Mouse (Mus musculus): ENCODE measurements around the gene Cks2. TPM values are rescaled to one million over a fixed set of nuclear protein-coding genes. Genes with fewer than 3 reads are reported as not detected.
A peak's percentile ranks its signal among the peaks of the same experiment; 100 is the strongest.

The Cks2 gene
- total and polyA plus RNA-seq, 2 experiments from 2014 or later: 16.3 to 20.0 TPM

DNA sequence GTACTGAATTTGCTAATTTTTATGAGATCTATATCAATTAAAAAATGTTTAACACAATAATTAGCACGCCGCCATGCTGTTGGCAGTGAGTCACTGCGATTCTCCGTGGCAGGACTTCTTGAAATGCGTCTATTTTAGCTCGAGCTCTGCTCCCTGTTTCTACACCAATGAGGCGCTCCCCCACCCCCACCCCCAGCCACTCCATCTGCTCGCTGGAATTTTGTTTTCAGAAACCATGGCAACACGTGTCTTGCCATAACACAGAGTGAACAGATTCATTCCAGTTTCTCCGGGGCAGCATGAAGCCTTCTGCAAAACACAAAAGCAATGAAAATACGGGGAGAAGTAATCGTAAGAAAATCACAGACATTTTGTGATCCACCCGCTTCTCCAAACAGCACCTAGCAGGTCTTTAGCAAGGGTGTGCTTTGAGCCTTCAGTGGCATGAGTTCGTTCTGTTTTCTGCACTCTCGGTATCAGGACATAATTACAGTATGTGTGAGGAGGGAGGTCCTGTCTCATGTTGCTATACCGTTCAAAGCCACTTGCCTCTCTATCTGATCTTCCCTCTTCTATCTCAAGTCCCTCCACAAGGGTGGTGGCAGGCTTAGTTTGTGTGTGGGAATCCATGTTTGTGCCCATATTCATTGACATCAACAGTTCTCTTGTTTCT, 41.7 kb upstream of the Cks2 start:
- no peaks in the 10 kb centered on the region for H3K36me3 ChIP-seq (ENCODE audit: insufficient read depth, low read length)
- 0 out of 2 replicates have a peak overlapping the region, but pooled peaks have one; percentile 24 for H3K9ac ChIP-seq (replicated peaks; ENCODE audit: low read length, poor library complexity, severe bottlenecking)
- peak; percentile 85 for DNase-seq (ENCODE audit: low spot score)
- H3K4me2 ChIP-seq (ENCODE audit: low read depth, low read length, poor library complexity, severe bottlenecking): peak overlapping the region; percentile 35
- peak overlapping the region; percentile 64 for H3K27ac ChIP-seq (ENCODE audit: low read depth, low read length)
- peaks cover 4% of the 10 kb centered on the region for H3K4me1 ChIP-seq (ENCODE audit: insufficient read depth, low read length)
- no peaks in the 10 kb centered on the region for H3K27me3 ChIP-seq (ENCODE audit: insufficient read depth, low read length)
- peak; percentile 28 for TF ChIP-seq CTCF (IDR thresholded peaks at IDR 0.05)
- WGBS: 9% methylated on average over 16 of the region's 16 CpGs
- peak overlapping the region; percentile 25 for H3K4me3 ChIP-seq (ENCODE audit: low read depth, low read length)
- peak; percentile 85 for ATAC-seq (ENCODE audit: low FRiP score)
- H3K9me3 ChIP-seq (ENCODE audit: low read length): no peaks in the 10 kb centered on the region

DNA sequence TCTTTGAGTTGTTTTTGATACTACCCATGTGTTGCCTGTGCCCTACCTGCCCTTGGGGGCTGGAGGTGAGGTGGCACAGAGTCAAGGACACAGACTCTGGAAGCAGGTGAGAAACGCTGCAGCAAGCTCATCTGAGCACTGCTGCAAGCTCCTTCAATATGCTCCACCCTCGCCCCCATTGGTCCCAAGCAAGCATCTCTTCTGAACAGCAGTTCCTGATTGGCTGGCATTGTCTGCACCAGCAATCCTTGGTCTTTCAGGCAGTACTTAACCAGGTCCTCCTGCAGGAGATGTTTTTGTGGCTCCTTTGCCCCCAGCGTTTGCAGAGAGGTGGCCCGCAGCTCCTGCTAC, 41.2 kb upstream of the Cks2 start:
- no peaks in the 10 kb centered on the region for H3K36me3 ChIP-seq (ENCODE audit: insufficient read depth, low read length)
- H3K27me3 ChIP-seq (ENCODE audit: insufficient read depth, low read length): no peaks in the 10 kb centered on the region
- 41% methylated on average over 4 of the region's 4 CpGs for WGBS
- TF ChIP-seq CTCF (IDR thresholded peaks at IDR 0.05): no peak
- peak overlapping the region; percentile 64 for H3K27ac ChIP-seq (ENCODE audit: low read depth, low read length)
- DNase-seq (ENCODE audit: low spot score): peak; percentile 48
- H3K9ac ChIP-seq (replicated peaks; ENCODE audit: low read length, poor library complexity, severe bottlenecking): 0 out of 2 replicates have a peak overlapping the region, but pooled peaks have one; percentile 24
- peak overlapping the region; percentile 35 for H3K4me2 ChIP-seq (ENCODE audit: low read depth, low read length, poor library complexity, severe bottlenecking)
- peak; percentile 66; the same call in 1 of the 2 replicates for ATAC-seq (ENCODE audit: low FRiP score)
- peaks cover 4% of the 10 kb centered on the region for H3K4me1 ChIP-seq (ENCODE audit: insufficient read depth, low read length)
- H3K9me3 ChIP-seq (ENCODE audit: low read length): no peaks in the 10 kb centered on the region
- peak overlapping the region; percentile 25; the same call in 1 of the 2 replicates for H3K4me3 ChIP-seq (ENCODE audit: low read depth, low read length)

DNA sequence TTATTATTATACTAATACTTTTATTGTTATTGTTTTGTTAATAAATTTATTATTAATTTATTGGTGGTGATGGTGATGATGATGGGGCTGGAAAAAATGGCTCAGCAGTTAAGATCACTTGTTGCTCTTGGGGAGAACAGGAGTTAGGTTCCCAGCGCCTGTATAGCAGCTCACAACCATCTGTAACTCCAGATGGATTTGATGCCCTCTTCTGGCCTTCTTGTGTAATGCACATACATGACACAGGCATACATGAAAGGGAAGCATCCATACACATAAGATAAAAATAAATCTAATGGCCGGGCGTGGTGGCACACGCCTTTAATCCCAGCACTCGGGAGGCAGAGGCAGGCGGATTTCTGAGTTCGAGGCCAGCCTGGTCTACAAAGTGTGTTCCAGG, 35.8 kb upstream of the Cks2 start:
- Histone ChIP-seq H3K27me3 (ENCODE audit: insufficient read depth, low read length) (no peaks in the 10 kb centered on the region), H3K27ac (ENCODE audit: low read depth, low read length) (no peak overlapping the region), H3K4me3 (ENCODE audit: low read depth, low read length) (no peak overlapping the region), H3K9me3 (ENCODE audit: low read length) (no peaks in the 10 kb centered on the region), H3K36me3 (ENCODE audit: insufficient read depth, low read length) (no peaks in the 10 kb centered on the region), H3K4me1 (ENCODE audit: insufficient read depth, low read length) (peaks cover 6% of the 10 kb centered on the region; the same call in 1 of the 2 replicates), H3K4me2 (ENCODE audit: low read depth, low read length, poor library complexity, severe bottlenecking) (no peak overlapping the region), H3K9ac (replicated peaks; ENCODE audit: low read length, poor library complexity, severe bottlenecking) (no peak overlapping the region)
- ATAC-seq (ENCODE audit: low FRiP score): no peak
- 96% methylated on average over 7 of the region's 7 CpGs for WGBS
- DNase-seq (ENCODE audit: low spot score): no peak
- TF ChIP-seq CTCF (IDR thresholded peaks at IDR 0.05): peak; percentile 38

GRCm38 (mm10) chr13:51611060-51611459, 34.0 kb upstream of the Cks2 start:
- H3K27ac ChIP-seq (ENCODE audit: low read depth, low read length): no peak overlapping the region
- WGBS: 17% methylated on average over 9 of the region's 9 CpGs
- peaks cover 6% of the 10 kb centered on the region; the same call in 1 of the 2 replicates for H3K4me1 ChIP-seq (ENCODE audit: insufficient read depth, low read length)
- H3K9ac ChIP-seq (replicated peaks; ENCODE audit: low read length, poor library complexity, severe bottlenecking): no peak overlapping the region
- H3K27me3 ChIP-seq (ENCODE audit: insufficient read depth, low read length): no peaks in the 10 kb centered on the region
- no peaks in the 10 kb centered on the region for H3K36me3 ChIP-seq (ENCODE audit: insufficient read depth, low read length)
- H3K9me3 ChIP-seq (ENCODE audit: low read length): no peaks in the 10 kb centered on the region
- no peak for DNase-seq (ENCODE audit: low spot score)
- TF ChIP-seq CTCF (IDR thresholded peaks at IDR 0.05): no peak
- no peak overlapping the region for H3K4me3 ChIP-seq (ENCODE audit: low read depth, low read length)
- H3K4me2 ChIP-seq (ENCODE audit: low read depth, low read length, poor library complexity, severe bottlenecking): peak overlapping the region; percentile 22
- ATAC-seq (ENCODE audit: low FRiP score): no peak

- peaks cover 6% of the 10 kb centered on the region; the same call in 1 of the 2 replicates for H3K4me1 ChIP-seq (ENCODE audit: insufficient read depth, low read length)
- no peaks in the 10 kb centered on the region for H3K9me3 ChIP-seq (ENCODE audit: low read length)
- H3K4me3 ChIP-seq (ENCODE audit: low read depth, low read length): no peak overlapping the region
- TF ChIP-seq CTCF (IDR thresholded peaks at IDR 0.05): no peak
- no peaks in the 10 kb centered on the region for H3K36me3 ChIP-seq (ENCODE audit: insufficient read depth, low read length)
- 26% methylated on average over 5 of the region's 5 CpGs for WGBS
- H3K9ac ChIP-seq (replicated peaks; ENCODE audit: low read length, poor library complexity, severe bottlenecking): no peak overlapping the region
- DNase-seq (ENCODE audit: low spot score): peak; percentile 41
- H3K4me2 ChIP-seq (ENCODE audit: low read depth, low read length, poor library complexity, severe bottlenecking): peak overlapping the region; percentile 22
- no peak overlapping the region for H3K27ac ChIP-seq (ENCODE audit: low read depth, low read length)
- H3K27me3 ChIP-seq (ENCODE audit: insufficient read depth, low read length): no peaks in the 10 kb centered on the region
- ATAC-seq (ENCODE audit: low FRiP score): no peak
These were observed 33.5 kb upstream of the Cks2 start for GRCm38 (mm10) chr13:51611500-51611899.

DNA sequence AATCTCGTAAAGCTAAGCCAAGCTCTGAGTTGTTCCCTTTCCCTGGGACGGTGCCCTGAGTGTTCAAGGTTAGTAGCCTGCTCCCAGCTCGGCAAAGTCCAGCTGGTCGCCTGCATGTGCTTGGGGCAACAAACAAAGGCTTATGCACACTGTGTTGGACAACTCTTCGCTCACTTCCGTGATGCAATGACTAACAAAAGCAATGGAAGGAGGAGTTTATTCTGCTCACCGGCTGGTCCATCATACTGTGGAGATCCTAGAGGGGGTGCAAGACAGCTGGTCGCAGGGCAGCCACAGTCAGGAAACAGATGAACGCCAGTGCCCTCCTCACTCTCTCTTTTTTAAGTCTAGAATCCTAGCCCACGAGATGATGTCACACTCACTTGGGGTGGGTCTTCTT, 29.2 kb upstream of the Cks2 start:
- H3K4me3 ChIP-seq (ENCODE audit: low read depth, low read length): no peak overlapping the region
- H3K9me3 ChIP-seq (ENCODE audit: low read length): no peaks in the 10 kb centered on the region
- WGBS: 63% methylated on average over 10 of the region's 10 CpGs
- ATAC-seq (ENCODE audit: low FRiP score) (no peak), DNase-seq (ENCODE audit: low spot score) (no peak)
- H3K27ac ChIP-seq (ENCODE audit: low read depth, low read length): no peak overlapping the region
- H3K9ac ChIP-seq (replicated peaks; ENCODE audit: low read length, poor library complexity, severe bottlenecking): no peak overlapping the region
- no peak overlapping the region for H3K4me2 ChIP-seq (ENCODE audit: low read depth, low read length, poor library complexity, severe bottlenecking)
- TF ChIP-seq CTCF (IDR thresholded peaks at IDR 0.05): no peak
- no peaks in the 10 kb centered on the region for H3K27me3 ChIP-seq (ENCODE audit: insufficient read depth, low read length)
- H3K36me3 ChIP-seq (ENCODE audit: insufficient read depth, low read length): no peaks in the 10 kb centered on the region
- peaks cover 6% of the 10 kb centered on the region for H3K4me1 ChIP-seq (ENCODE audit: insufficient read depth, low read length)
